ENCODE assay signal across 12 mouse cellular contexts in genomic region chr2:178744617-178745016, GRCm38 (mm10).
"Had no signal": no experiment of that assay in that cellular context is flagged by ENCODE, and none has a peak within 500 bp of the region (broad histone marks: within the 10 kb centered on the region; RNA-seq: fewer than 3 reads in every experiment).

No protein-coding gene starts in this region.

- H3K9ac ChIP-seq: kidney, embryonic 15.5 days; limb, embryonic 13.5 days; liver, embryonic 14.5 days; neural tube, embryonic 15.5 days had no signal

- H3K4me1 ChIP-seq: kidney, embryonic 15.5 days; limb, embryonic 13.5 days had no signal

- H3K27me3 ChIP-seq: kidney, embryonic 15.5 days; limb, embryonic 13.5 days had no signal

- H3K9me3 ChIP-seq: kidney, embryonic 15.5 days; limb, embryonic 13.5 days; neural tube, embryonic 15.5 days had no signal

- H3K27ac ChIP-seq: kidney, embryonic 15.5 days; limb, embryonic 13.5 days; liver, embryonic 14.5 days; neural tube, embryonic 15.5 days had no signal

- DNase-seq: kidney, adult 2 months; kidney, postnatal 14 days; layer of hippocampus, postnatal 36 days; lung, adult 18-20 months; midbrain, embryonic 14.5 days; right cerebral cortex, adult 18-20 months; thymus, adult 18-20 months; thymus, postnatal 14 days had no signal

- H3K4me3 ChIP-seq: kidney, embryonic 15.5 days; limb, embryonic 13.5 days; neural tube, embryonic 15.5 days had no signal

- H3K4me2 ChIP-seq: kidney, embryonic 15.5 days; limb, embryonic 13.5 days; neural tube, embryonic 15.5 days had no signal

- H3K36me3 ChIP-seq: kidney, embryonic 15.5 days; limb, embryonic 13.5 days; neural tube, embryonic 15.5 days had no signal
